Mouse (Mus musculus) G1E (cell line): ENCODE data around the gene Tmem74b. TPM values are rescaled to one million over a fixed set of nuclear protein-coding genes. Genes with fewer than 3 reads are reported as not detected.

ENCODE experiments used
- ATAC-seq: 2 replicates; pipeline ENCODE4 v1.8.0; 2016; ENCODE audit warnings: mild to moderate bottlenecking; ENCODE audit not compliant: insufficient number of reproducible peaks, poor library complexity, low FRiP score, severe bottlenecking; ENCODE audit errors: extremely low read depth
- DNase-seq: peaks from one replicate; pipeline ENCODE4 v3.0.0; 2012; ENCODE audit warnings: low spot score
- H3K27me3 ChIP-seq: 2 replicates; pipeline ENCODE4 v1.6.1; 2012; ENCODE audit warnings: mild to moderate bottlenecking, low read length, inconsistent platforms; ENCODE audit not compliant: insufficient read depth
- H3K36me3 ChIP-seq: replicated peaks from 2 replicates; pipeline ENCODE3; 2012; ENCODE audit warnings: mild to moderate bottlenecking, inconsistent platforms
- H3K4me1 ChIP-seq: 2 replicates; pipeline ENCODE4 v1.6.1; 2012; ENCODE audit warnings: low read depth, low read length, inconsistent platforms, mixed read lengths; ENCODE audit not compliant: insufficient read depth
- H3K4me3 ChIP-seq: 2 replicates; pipeline ENCODE4 v1.5.1; 2012; ENCODE audit warnings: low read depth, mild to moderate bottlenecking, inconsistent platforms, low read length, moderate library complexity, mixed read lengths
- H3K9me3 ChIP-seq: replicated peaks from 2 replicates; pipeline ENCODE4 v1.6.1; 2012; ENCODE audit warnings: inconsistent platforms
- CTCF ChIP-seq: IDR thresholded peaks from 2 replicates; pipeline ENCODE4 v1.5.1; 2012; ENCODE audit warnings: low read depth, low read length, inconsistent platforms, mixed read lengths
- GATA1 ChIP-seq: IDR thresholded peaks from 2 replicates; pipeline ENCODE4 v1.6.1; 2012; ENCODE audit warnings: borderline replicate concordance, low read length, inconsistent platforms, mixed read lengths
- GATA2 ChIP-seq: IDR thresholded peaks from 2 replicates; pipeline ENCODE4 v1.6.1; 2012; ENCODE audit warnings: low read depth, low read length, inconsistent platforms, borderline replicate concordance
- POLR2AphosphoS5 ChIP-seq: IDR thresholded peaks from 2 replicates; pipeline ENCODE4 v1.6.1; 2012; ENCODE audit warnings: low read depth, low read length, inconsistent platforms; ENCODE audit not compliant: insufficient replicate concordance
- TAL1 ChIP-seq: conservative IDR thresholded peaks from 2 replicates; pipeline ENCODE4 v1.6.1; 2012; ENCODE audit warnings: low read depth, low read length, inconsistent platforms, mixed read lengths
- polyA plus RNA-seq: library from polyadenylated mRNA; stranded (reverse); fragments of >175 nt; gene quantifications from 2 replicates; pipeline ENCODE4 v1.2.3, GENCODE M21; 2012
- total RNA-seq, 2 experiments: library from RNA; stranded (forward) in 1 of 2; stranded (reverse) in 1 of 2; fragments of 200-1000 nt in 1 of 2; fragments of >200 nt in 1 of 2; fragmentation: Nextera tagmentation in 1 of 2; gene quantifications; 2 replicates each; pipeline ENCODE4 v1.2.3; 2014 to 2017

Tmem74b gene
- total and polyA plus RNA-seq, 3 experiments, result not detected

GRCm38 (mm10) chr2:151676234-151676633, 25.6 kb upstream of the Tmem74b start:
- no peak for DNase-seq
- Histone ChIP-seq H3K9me3 (no peaks in the 10 kb centered on the region), H3K4me3 (no peak overlapping the region), H3K27me3 (peaks cover 4% of the 10 kb centered on the region), H3K36me3 (no peaks in the 10 kb centered on the region), H3K4me1 (no peaks in the 10 kb centered on the region)
- no peak for ATAC-seq
- no peak for TF ChIP-seq TAL1
- TF ChIP-seq POLR2AphosphoS5, result no peak
- TF ChIP-seq GATA1, result no peak
- TF ChIP-seq CTCF, result no peak
- TF ChIP-seq GATA2, result no peak

DNA sequence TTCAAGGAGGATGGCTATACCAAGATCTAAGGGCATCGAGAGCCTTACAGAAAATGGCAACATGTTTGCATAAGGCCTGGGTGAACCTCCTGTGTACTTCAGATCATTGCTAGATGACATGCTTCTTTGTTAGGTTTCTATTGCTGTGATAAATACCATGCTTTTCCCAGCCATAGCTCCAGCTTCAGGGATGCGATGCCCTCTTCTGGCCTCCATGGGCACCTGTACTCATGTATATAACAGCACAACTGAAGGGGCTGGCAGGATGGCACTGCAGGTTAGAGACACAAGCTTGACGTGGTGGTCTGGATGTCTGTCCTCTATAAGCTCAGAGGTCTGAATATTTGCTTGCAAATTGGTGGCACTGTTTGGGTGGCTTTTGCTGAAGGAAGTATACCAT, 19.5 kb upstream of the Tmem74b start:
- no peak for ATAC-seq
- no peak for DNase-seq
- no peaks in the 10 kb centered on the region for H3K36me3 ChIP-seq
- peaks cover 9% of the 10 kb centered on the region for H3K27me3 ChIP-seq
- no peak for TF ChIP-seq CTCF
- no peak for TF ChIP-seq GATA2
- TF ChIP-seq TAL1, result no peak
- no peak for TF ChIP-seq POLR2AphosphoS5
- TF ChIP-seq GATA1, result no peak
- H3K9me3 ChIP-seq, result no peaks in the 10 kb centered on the region
- H3K4me3 ChIP-seq, result no peak overlapping the region
- no peaks in the 10 kb centered on the region for H3K4me1 ChIP-seq

DNA sequence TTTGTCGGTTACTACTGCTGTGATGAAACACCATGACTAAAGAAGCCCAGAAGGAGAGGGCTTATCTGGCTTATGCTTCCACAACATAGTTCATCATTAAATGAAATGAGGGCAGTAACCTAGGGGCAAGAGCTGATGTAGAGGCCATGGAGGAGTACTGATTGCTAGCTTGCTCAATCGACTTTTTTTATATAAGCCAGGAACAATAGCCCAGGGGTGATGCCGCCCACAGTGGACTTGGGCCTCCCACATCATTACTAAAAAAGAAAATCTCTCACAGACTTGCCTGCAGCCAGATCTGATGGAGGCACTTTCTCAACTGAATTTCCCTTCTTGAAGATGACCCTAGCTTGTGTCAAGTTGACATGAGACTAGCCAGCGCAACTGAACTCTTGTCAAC, 18.8 kb upstream of the Tmem74b start:
- no peaks in the 10 kb centered on the region for H3K9me3 ChIP-seq
- DNase-seq (no peak), ATAC-seq (no peak)
- H3K27me3 ChIP-seq, result peaks cover 9% of the 10 kb centered on the region
- H3K4me1 ChIP-seq, result no peaks in the 10 kb centered on the region
- TF ChIP-seq CTCF, result no peak
- no peak for TF ChIP-seq GATA1
- no peak for TF ChIP-seq POLR2AphosphoS5
- no peak for TF ChIP-seq GATA2
- TF ChIP-seq TAL1, result no peak
- no peaks in the 10 kb centered on the region for H3K36me3 ChIP-seq
- no peak overlapping the region for H3K4me3 ChIP-seq

DNA sequence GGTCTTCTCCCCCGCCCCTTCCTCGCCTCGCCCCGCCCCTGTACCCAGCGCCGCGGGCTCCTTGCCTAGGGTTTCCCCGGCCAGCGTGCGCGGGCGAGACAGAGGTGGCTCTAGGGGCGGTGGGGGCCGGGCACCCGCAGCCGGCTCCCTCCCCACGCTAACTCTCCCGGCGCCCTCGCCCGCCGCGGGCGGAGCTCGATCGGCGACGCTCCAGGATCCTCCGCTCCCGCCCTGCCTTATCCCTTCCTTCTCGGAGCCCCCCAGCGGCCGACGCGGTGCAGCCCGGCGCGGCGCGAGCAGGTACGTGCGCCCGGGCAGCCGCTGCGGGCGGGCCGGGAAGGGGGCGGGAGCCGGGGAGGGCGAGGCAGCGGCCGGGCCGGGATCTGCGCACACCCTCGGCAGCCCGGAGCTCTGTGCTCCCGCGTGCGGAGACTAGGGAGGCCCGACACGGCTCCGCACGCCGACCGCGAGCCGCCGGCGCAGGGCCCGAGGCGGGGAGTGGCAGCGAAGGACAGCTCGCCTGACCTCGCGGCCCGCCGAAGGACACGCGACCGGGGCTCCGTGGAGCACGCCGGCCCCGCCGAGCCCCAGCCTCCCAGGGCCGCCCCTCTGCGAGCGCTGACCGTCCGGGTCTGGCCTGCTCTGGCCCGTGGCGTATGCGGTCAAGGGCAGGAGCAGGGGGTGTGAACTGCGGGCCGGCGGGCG, 490 bp downstream of the Tmem74b start:
- peaks cover 6% of the 10 kb centered on the region; the same call in 1 of the 2 replicates for H3K27me3 ChIP-seq
- no peaks in the 10 kb centered on the region for H3K4me1 ChIP-seq
- DNase-seq, result no peak
- no peak overlapping the region for H3K4me3 ChIP-seq
- TF ChIP-seq GATA1, result no peak
- TF ChIP-seq TAL1, result no peak
- no peak for TF ChIP-seq POLR2AphosphoS5
- TF ChIP-seq CTCF, result no peak
- TF ChIP-seq GATA2, result no peak
- no peaks in the 10 kb centered on the region for H3K36me3 ChIP-seq
- H3K9me3 ChIP-seq, result peaks cover 5% of the 10 kb centered on the region; the same call in 1 of the 2 replicates
- ATAC-seq, result no peak

GRCm38 (mm10) chr2:151702851-151703190, 1.0 kb downstream of the Tmem74b start:
- H3K9me3 ChIP-seq, result peaks cover 5% of the 10 kb centered on the region; the same call in 1 of the 2 replicates
- no peaks in the 10 kb centered on the region for H3K36me3 ChIP-seq
- ATAC-seq (no peak), DNase-seq (no peak)
- H3K27me3 ChIP-seq, result peaks cover 6% of the 10 kb centered on the region; the same call in 1 of the 2 replicates
- TF ChIP-seq GATA1, result no peak
- no peak for TF ChIP-seq POLR2AphosphoS5
- no peak for TF ChIP-seq CTCF
- no peak for TF ChIP-seq GATA2
- TF ChIP-seq TAL1, result no peak
- no peak overlapping the region for H3K4me3 ChIP-seq
- no peaks in the 10 kb centered on the region for H3K4me1 ChIP-seq

GRCm38 (mm10) chr2:151712647-151713046, 10.8 kb downstream of the Tmem74b start:
- peak; percentile 23 for DNase-seq
- no peaks in the 10 kb centered on the region for H3K4me1 ChIP-seq
- no peak for ATAC-seq
- no peaks in the 10 kb centered on the region for H3K27me3 ChIP-seq
- H3K4me3 ChIP-seq, result no peak overlapping the region
- no peaks in the 10 kb centered on the region for H3K9me3 ChIP-seq
- H3K36me3 ChIP-seq, result peaks cover 34% of the 10 kb centered on the region
- TF ChIP-seq GATA1, result no peak
- no peak for TF ChIP-seq POLR2AphosphoS5
- no peak for TF ChIP-seq TAL1
- TF ChIP-seq CTCF, result no peak
